8 mouse cellular contexts compared by ENCODE assay signal in the genomic region with DNA sequence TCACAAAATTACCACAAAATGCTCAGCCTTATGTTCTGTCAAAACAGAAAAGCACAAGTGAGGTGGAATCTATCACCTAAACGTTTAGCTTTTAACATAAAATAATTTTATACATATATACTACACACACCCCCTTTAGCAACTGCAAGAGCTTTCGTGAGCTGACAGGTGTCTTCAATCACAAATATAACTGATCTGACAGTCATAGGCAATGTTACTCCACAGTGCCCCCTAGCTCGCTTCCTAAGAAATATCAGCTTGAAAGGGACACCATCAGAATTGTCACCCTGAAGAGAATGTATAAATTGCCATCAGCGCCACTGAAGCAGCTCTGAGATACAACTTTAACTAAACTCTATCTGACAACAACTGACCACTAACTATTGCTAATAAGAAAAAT. TPM values are rescaled to one million over a fixed set of nuclear protein-coding genes. Genes with fewer than 3 reads are reported as not detected.
DNase-seq lines count a peak whose midpoint lies in the region; ATAC-seq and TF ChIP-seq lines count a peak whose summit lies in the region.

No protein-coding gene starts in this region.

- peak; percentile 77 to 82 for DNase-seq in B cell, adult 2 months
- DNase-seq in MEL-GATA-1-ER (ENCODE audit: extremely low read depth, low read depth), result peak; percentile 75
- peak; percentile 64 for DNase-seq in cerebellum, adult 9-11 months
- DNase-seq in forelimb bud, embryonic 11.5 days (ENCODE audit: low read depth, low spot score), result peak; percentile 71
- DNase-seq in kidney, postnatal 10 days, result peak; percentile 74
- peak; percentile 84 for DNase-seq in liver, postnatal 0 days
- peak; percentile 85 for DNase-seq in thymus, postnatal 4 days

- TF ChIP-seq CTCF in liver, postnatal 0 days (IDR thresholded peaks at IDR 0.05; ENCODE audit: low read depth), result peak; percentile 90

- no peak overlapping the region for H3K27ac ChIP-seq in liver, postnatal 0 days (ENCODE audit: low read depth)

- H3K9ac ChIP-seq in liver, postnatal 0 days (replicated peaks), result no peak overlapping the region

- H3K4me3 ChIP-seq in liver, postnatal 0 days (ENCODE audit: low read depth, low read length), result peak overlapping the region; percentile 88

- peaks cover 4% of the 10 kb centered on the region; the same call in 1 of the 2 replicates for H3K4me1 ChIP-seq in liver, postnatal 0 days (ENCODE audit: insufficient read depth)

- ATAC-seq in liver, postnatal 0 days, result no peak
- peak; percentile 67 for ATAC-seq in neutrophil, adult 5-6 weeks (ENCODE audit: extremely low read depth, insufficient number of reproducible peaks, low FRiP score, poor library complexity, severe bottlenecking)

- WGBS in liver, postnatal 0 days (ENCODE audit: insufficient replicate concordance), result 3% methylated on average over 4 of the region's 4 CpGs

- H3K9me3 ChIP-seq in liver, postnatal 0 days (ENCODE audit: low read length), result no peaks in the 10 kb centered on the region

- TF ChIP-seq EP300 in liver, postnatal 0 days (IDR thresholded peaks at IDR 0.05; ENCODE audit: low read depth), result no peak; the same call in 1 of the 2 replicates

- no peaks in the 10 kb centered on the region for H3K36me3 ChIP-seq in liver, postnatal 0 days (replicated peaks; ENCODE audit: insufficient read depth, low read length)

- H3K4me2 ChIP-seq in liver, postnatal 0 days (ENCODE audit: low read depth, low read length), result peak overlapping the region; percentile 95

- H3K27me3 ChIP-seq in liver, postnatal 0 days (ENCODE audit: insufficient read depth, low read length), result no peaks in the 10 kb centered on the region

RNA-seq across cellular contexts. Expression of a gene that starts 2.0 kb away (rescaled TPM):
- polyA plus RNA-seq in liver, postnatal 0 days (2015; fragmentation: Nextera tagmentation; extraction: Ambion mirVana), result 4.0 and 5.3 TPM in 2 replicates
- total RNA-seq in neutrophil, adult 5-6 weeks (2017), result 31.4 and 33.9 TPM in 2 replicates

RNA-seq across cellular contexts. Expression of a gene that starts 53.9 kb away (rescaled TPM):
- polyA plus RNA-seq in liver, postnatal 0 days (2015; fragmentation: Nextera tagmentation; extraction: Ambion mirVana), result not detected in 2 replicates
- not detected in 2 replicates for total RNA-seq in neutrophil, adult 5-6 weeks (2017)
